Mouse (Mus musculus) heart, embryonic 10.5 days (tissue): ENCODE results near the gene Prkcz. TPM values are rescaled to one million over a fixed set of nuclear protein-coding genes. Genes with fewer than 3 reads are reported as not detected.

Experiments
- DNase-seq: peaks from one replicate; pipeline ENCODE4 v3.0.0-alpha.2; 2017; ENCODE audit warnings: low spot score
- H3K27ac ChIP-seq: fragments of 300-500 bp; sonication (generic); 2 replicates; pipeline ENCODE4 v1.5.1; 2016; ENCODE audit warnings: mild to moderate bottlenecking
- H3K27me3 ChIP-seq: fragments of 300-500 bp; sonication (generic); 2 replicates; pipeline ENCODE4 v1.6.1; 2016; ENCODE audit warnings: mild to moderate bottlenecking; ENCODE audit not compliant: poor library complexity, insufficient read depth, severe bottlenecking
- H3K36me3 ChIP-seq: fragments of 300-500 bp; sonication (generic); 2 replicates; pipeline ENCODE4 v1.6.1; 2016; ENCODE audit warnings: mild to moderate bottlenecking, moderate library complexity
- H3K4me1 ChIP-seq: fragments of 300-500 bp; sonication (generic); 2 replicates; pipeline ENCODE4 v1.6.1; 2016; ENCODE audit warnings: mild to moderate bottlenecking
- H3K4me3 ChIP-seq: fragments of 300-500 bp; sonication (generic); 2 replicates; pipeline ENCODE4 v1.5.1; 2016; ENCODE audit warnings: mild to moderate bottlenecking, moderate library complexity
- H3K9me3 ChIP-seq: fragments of 300-500 bp; sonication (generic); 2 replicates; pipeline ENCODE4 v1.6.1; 2016; ENCODE audit warnings: mild to moderate bottlenecking, moderate library complexity
- WGBS: fragments of 180-500 bp; shearing (Covaris S2); methylation state at CpG from one replicate; pipeline ENCODE4 v1.1.7; 2016; 5-methylcytosine and 5-hydroxymethylcytosine counted together
- polyA plus RNA-seq: library from polyadenylated mRNA; unstranded; fragments of >200 nt; fragmentation: Nextera tagmentation; extraction: Ambion mirVana; gene quantifications from 2 replicates; pipeline ENCODE4 v1.2.1, GENCODE M21; 2016

Prkcz gene
- polyA plus RNA-seq, 1 experiment from 2014 or later: 12.4 TPM

DNA sequence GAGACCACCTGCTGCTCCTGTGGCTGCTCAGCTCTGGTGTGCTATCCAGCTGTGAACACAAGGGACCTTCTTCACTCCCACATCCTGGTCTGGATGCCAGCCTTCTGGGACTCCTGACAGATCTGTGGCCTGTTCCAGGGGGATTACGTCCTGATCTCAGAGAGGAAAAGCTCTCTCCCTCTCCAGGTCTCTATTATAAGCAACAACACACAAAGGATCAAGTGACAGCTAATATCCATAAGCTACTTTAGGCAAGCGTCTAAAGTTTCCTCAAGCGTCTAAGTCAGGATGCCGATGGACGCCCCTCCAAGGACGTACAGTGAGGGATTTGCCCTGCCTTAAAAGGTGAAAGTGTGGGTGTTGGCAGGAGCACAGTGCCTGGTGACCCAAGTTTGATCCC, 78.9 kb downstream of the Prkcz start:
- Histone ChIP-seq H3K4me1 (peaks cover 59% of the 10 kb centered on the region), H3K27me3 (no peaks in the 10 kb centered on the region), H3K27ac (peak overlapping the region; percentile 67; the same call in 1 of the 2 replicates)

DNA sequence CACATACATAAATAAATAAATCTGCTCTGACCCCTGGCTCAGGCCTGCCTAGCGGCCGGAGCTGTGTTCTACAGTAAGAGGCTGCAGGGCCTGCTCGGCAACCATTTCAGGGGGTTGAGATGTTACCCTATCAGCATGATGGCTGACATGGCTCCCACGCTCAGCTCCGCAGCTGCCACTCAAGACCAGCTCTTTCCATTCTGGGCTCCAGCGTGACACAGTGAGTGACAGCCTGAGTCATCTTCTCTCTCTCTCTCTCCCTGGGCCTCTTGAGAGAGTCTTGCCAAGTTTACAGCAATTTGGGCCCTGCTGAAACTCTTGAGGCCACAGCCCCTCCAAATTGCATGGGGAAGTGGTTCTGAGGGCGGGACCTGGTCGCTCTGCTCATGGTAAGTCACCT, 79.5 kb downstream of the Prkcz start:
- no peak for DNase-seq
- H3K4me3 ChIP-seq: no peak overlapping the region
- no peaks in the 10 kb centered on the region for H3K9me3 ChIP-seq
- peaks cover 59% of the 10 kb centered on the region for H3K4me1 ChIP-seq
- H3K36me3 ChIP-seq: no peaks in the 10 kb centered on the region
- H3K27me3 ChIP-seq: no peaks in the 10 kb centered on the region
- H3K27ac ChIP-seq: peak overlapping the region; percentile 67; the same call in 1 of the 2 replicates
- WGBS: 77% methylated on average over 8 of the region's 8 CpGs

More for the DNA sequence above, 78.9 kb downstream of the Prkcz start:
- Histone ChIP-seq H3K9me3 (no peaks in the 10 kb centered on the region), H3K36me3 (no peaks in the 10 kb centered on the region), H3K4me3 (no peak overlapping the region)
- 63% methylated on average over 6 of the region's 6 CpGs for WGBS
- DNase-seq: no peak

DNA sequence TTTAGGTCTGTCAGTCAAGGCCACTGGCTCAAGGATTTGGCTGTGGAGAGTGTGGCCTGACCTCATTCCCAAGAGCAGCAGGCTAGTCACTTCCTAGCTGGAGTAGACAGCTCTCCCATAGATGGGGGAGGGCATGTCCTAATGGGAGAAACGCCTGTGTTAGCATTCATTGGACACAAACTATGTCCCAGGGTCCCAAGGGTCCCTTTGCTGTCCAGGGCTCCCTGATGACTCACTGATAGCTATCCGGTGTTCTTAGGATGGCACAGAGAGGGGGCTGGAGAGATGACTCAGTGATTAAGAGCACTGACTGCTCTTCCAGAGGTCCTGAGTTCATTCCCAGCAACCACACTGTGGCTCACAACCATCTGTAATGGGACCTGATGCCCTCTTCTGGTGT, 79.9 kb downstream of the Prkcz start:
- peaks cover 59% of the 10 kb centered on the region for H3K4me1 ChIP-seq
- no peaks in the 10 kb centered on the region for H3K36me3 ChIP-seq
- 62% methylated on average over 2 of the region's 2 CpGs for WGBS
- no peaks in the 10 kb centered on the region for H3K27me3 ChIP-seq
- H3K27ac ChIP-seq: no peak overlapping the region
- no peaks in the 10 kb centered on the region for H3K9me3 ChIP-seq
- no peak overlapping the region for H3K4me3 ChIP-seq
- no peak for DNase-seq

- Histone ChIP-seq H3K4me3 (no peak overlapping the region), H3K36me3 (no peaks in the 10 kb centered on the region), H3K4me1 (peaks cover 59% of the 10 kb centered on the region), H3K9me3 (no peaks in the 10 kb centered on the region), H3K27me3 (no peaks in the 10 kb centered on the region), H3K27ac (no peak overlapping the region)
- WGBS: 97% methylated on average over 1 of the region's 1 CpGs
- no peak for DNase-seq
Observed at GRCm38 (mm10) chr4:155280768-155281121, 80.4 kb downstream of the Prkcz start.

DNA sequence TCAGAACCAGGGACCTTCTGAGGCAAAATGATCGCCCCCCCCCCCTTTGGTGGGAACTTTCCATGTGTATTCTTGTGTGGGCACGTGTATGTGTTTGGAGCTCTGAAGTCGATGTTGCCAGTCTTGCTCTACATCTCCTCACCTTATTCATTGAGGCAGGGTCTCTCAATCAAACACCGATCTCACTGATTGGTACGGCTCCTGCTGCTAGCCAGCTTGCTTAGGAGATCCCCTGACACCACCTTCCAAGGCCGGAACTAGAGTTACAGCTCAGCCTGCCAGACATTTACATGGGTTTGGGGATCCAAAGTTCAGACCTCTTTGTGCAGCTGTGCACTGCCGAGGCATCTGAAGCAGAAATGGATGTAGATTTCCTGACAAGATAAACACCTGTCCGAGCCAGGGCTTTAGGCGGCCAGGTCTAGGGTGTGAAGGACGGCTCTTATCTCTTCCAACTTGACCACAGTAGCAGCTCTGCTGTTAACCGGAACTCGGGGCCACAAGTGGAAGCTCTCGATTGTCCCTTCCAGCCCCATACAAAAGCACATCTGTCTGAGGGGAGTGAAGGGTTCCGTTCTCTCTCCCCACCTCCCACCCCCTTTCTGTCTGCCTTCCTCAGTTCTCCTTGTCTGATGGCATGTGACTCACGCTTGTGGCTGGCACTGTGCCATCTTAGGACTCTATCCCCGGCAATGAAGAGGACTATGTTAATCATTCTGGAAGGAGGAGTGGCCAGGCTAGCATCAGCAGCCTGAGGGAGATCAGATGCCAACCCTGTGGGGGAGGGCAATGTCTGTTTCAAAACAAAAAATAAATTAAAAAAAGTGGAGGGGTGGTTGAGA, 81.0 kb downstream of the Prkcz start:
- Histone ChIP-seq H3K27me3 (no peaks in the 10 kb centered on the region), H3K4me1 (peaks cover 55% of the 10 kb centered on the region), H3K9me3 (no peaks in the 10 kb centered on the region), H3K27ac (no peak overlapping the region), H3K4me3 (no peak overlapping the region), H3K36me3 (no peaks in the 10 kb centered on the region)
- WGBS: 61% methylated on average over 16 of the region's 16 CpGs
- DNase-seq: no peak

- Histone ChIP-seq H3K36me3 (no peaks in the 10 kb centered on the region), H3K9me3 (no peaks in the 10 kb centered on the region), H3K27ac (peak overlapping the region; percentile 64; the same call in 1 of the 2 replicates), H3K27me3 (no peaks in the 10 kb centered on the region), H3K4me3 (no peak overlapping the region), H3K4me1 (peaks cover 47% of the 10 kb centered on the region)
- DNase-seq: no peak
- 80% methylated on average over 8 of the region's 8 CpGs for WGBS
Observed at GRCm38 (mm10) chr4:155279054-155279453, 82.1 kb downstream of the Prkcz start.

DNA sequence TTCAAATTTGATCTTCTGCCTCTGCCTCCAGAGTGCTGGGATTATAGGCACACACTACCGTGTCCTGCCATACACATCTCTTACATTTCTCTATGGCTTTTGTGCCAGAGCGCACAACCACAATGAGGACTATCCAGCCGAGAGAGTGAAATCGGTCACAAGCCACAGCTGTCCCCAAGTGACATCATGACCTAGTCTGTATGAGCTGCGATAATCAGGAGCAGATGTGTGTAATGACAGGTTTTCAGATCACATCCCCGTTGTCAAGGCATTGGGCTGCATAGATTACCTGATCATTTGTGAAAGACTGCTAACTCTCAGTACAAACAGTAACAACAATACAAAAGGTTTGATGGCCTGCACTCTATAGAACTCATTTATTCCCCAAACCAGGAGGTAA, 83.2 kb downstream of the Prkcz start:
- H3K27ac ChIP-seq: peak overlapping the region; percentile 64; the same call in 1 of the 2 replicates
- 67% methylated on average over 6 of the region's 6 CpGs for WGBS
- no peaks in the 10 kb centered on the region for H3K27me3 ChIP-seq
- no peak overlapping the region for H3K4me3 ChIP-seq
- H3K9me3 ChIP-seq: no peaks in the 10 kb centered on the region
- H3K36me3 ChIP-seq: no peaks in the 10 kb centered on the region
- peaks cover 38% of the 10 kb centered on the region for H3K4me1 ChIP-seq
- DNase-seq: no peak

GRCm38 (mm10) chr4:155274851-155275250, 86.3 kb downstream of the Prkcz start:
- Histone ChIP-seq H3K9me3 (no peaks in the 10 kb centered on the region), H3K4me1 (peaks cover 11% of the 10 kb centered on the region), H3K36me3 (no peaks in the 10 kb centered on the region), H3K27me3 (no peaks in the 10 kb centered on the region), H3K27ac (0 out of 2 replicates have a peak overlapping the region, but pooled peaks have one; percentile 42), H3K4me3 (no peak overlapping the region)
- no peak for DNase-seq
- 68% methylated on average over 3 of the region's 3 CpGs for WGBS

- Histone ChIP-seq H3K27me3 (no peaks in the 10 kb centered on the region), H3K9me3 (no peaks in the 10 kb centered on the region), H3K4me3 (no peak overlapping the region), H3K4me1 (peaks cover 11% of the 10 kb centered on the region), H3K27ac (0 out of 2 replicates have a peak overlapping the region, but pooled peaks have one; percentile 42), H3K36me3 (no peaks in the 10 kb centered on the region)
- WGBS: 43% methylated on average over 5 of the region's 5 CpGs
- DNase-seq: no peak
Observed at GRCm38 (mm10) chr4:155274451-155274850, 86.7 kb downstream of the Prkcz start.

GRCm38 (mm10) chr4:155268382-155268781, 92.8 kb downstream of the Prkcz start:
- peaks cover 34% of the 10 kb centered on the region for H3K4me1 ChIP-seq
- H3K4me3 ChIP-seq: no peak overlapping the region
- no peaks in the 10 kb centered on the region for H3K9me3 ChIP-seq
- 24% methylated on average over 5 of the region's 5 CpGs for WGBS
- H3K27me3 ChIP-seq: no peaks in the 10 kb centered on the region
- no peaks in the 10 kb centered on the region for H3K36me3 ChIP-seq
- no peak overlapping the region for H3K27ac ChIP-seq
- DNase-seq: peak; percentile 79

- WGBS: 49% methylated on average over 12 of the region's 12 CpGs
- Histone ChIP-seq H3K9me3 (no peaks in the 10 kb centered on the region), H3K36me3 (no peaks in the 10 kb centered on the region), H3K4me3 (no peak overlapping the region), H3K4me1 (peaks cover 34% of the 10 kb centered on the region), H3K27me3 (no peaks in the 10 kb centered on the region), H3K27ac (no peak overlapping the region)
- DNase-seq: no peak
Observed at GRCm38 (mm10) chr4:155267639-155268175, 93.5 kb downstream of the Prkcz start.

DNA sequence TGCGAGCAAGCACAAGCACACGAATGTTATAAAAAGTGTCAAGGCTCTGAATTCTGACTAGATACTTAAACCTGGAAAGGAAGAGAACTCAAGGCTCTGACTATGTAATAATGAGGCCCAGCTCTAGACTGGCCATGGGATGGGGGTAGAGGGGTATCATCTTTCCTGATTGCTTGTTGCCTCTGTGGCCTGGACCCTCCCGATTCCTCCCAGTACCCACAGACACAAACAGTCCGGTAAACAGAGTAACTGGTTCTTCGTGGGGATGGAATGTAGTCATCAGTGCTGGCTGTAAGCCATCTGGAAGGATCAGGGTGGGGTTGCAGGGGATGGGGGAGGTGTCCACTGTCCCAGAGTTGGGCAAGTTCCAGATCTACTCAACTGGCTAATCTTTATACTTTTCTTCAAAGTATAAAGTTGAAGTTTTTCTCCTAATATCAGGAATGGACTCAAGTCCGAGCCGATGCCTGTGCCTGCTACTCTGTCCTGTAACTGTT, 94.1 kb downstream of the Prkcz start:
- Histone ChIP-seq H3K4me3 (no peak overlapping the region), H3K27me3 (no peaks in the 10 kb centered on the region), H3K4me1 (peaks cover 34% of the 10 kb centered on the region), H3K9me3 (no peaks in the 10 kb centered on the region), H3K36me3 (no peaks in the 10 kb centered on the region; the same call in 1 of the 2 replicates), H3K27ac (no peak overlapping the region)
- DNase-seq: no peak
- 66% methylated on average over 7 of the region's 7 CpGs for WGBS
